Mouse (Mus musculus) mouse embryonic stem cell (cell line): ENCODE data around the gene Zscan10.

Experiments
- in situ Hi-C, 2 experiments: fragments of 300-500 bp; cut with MboI; formaldehyde crosslinking; loops; 1 replicate in 1 of 2; 3 replicates in 1 of 2; pipeline ENCODE4 v1.14.3; 2019 to 2020; ENCODE audit warnings: low sequenced_read_pairs in 2 of 2, low pct_unique_long_range_greater_than_20kb in 1 of 2, mixed read lengths in 1 of 2; ENCODE audit not compliant: unreplicated experiment in 1 of 2

Zscan10 gene

GRCm38 (mm10) chr17:23630195-23631020 lies 29.8 kb downstream of the Zscan10 start:
- in situ Hi-C loops = no loop called here

- in situ Hi-C loops = no loop called here
These were observed 30.6 kb downstream of the Zscan10 start for GRCm38 (mm10) chr17:23631241-23631640.

GRCm38 (mm10) chr17:23644613-23645495 lies 44.2 kb downstream of the Zscan10 start, which contains the start of gene Mmp25:
Mmp25 (minus strand) TSS chr17:23645277.
- in situ Hi-C loops = no loop called here

- in situ Hi-C loops = no loop called here
These were observed 45.2 kb downstream of the Zscan10 start for GRCm38 (mm10) chr17:23645894-23646293.

GRCm38 (mm10) chr17:23651363-23651762 lies 50.7 kb downstream of the Zscan10 start:
- in situ Hi-C loops = no loop called here

- in situ Hi-C loops = no loop called here
These were observed 52.7 kb downstream of the Zscan10 start for GRCm38 (mm10) chr17:23653324-23653723.

GRCm38 (mm10) chr17:23654001-23654400 lies 53.3 kb downstream of the Zscan10 start:
- in situ Hi-C loops = no loop called here

- in situ Hi-C loops = no loop called here
These were observed 53.8 kb downstream of the Zscan10 start for GRCm38 (mm10) chr17:23654410-23654809.

- in situ Hi-C loops = no loop called here
These were observed 57.8 kb downstream of the Zscan10 start for GRCm38 (mm10) chr17:23658450-23658849.

GRCm38 (mm10) chr17:23660117-23660875 lies 59.6 kb downstream of the Zscan10 start, which contains the start of gene Bicdl2:
Bicdl2 (plus strand) TSS chr17:23660506.
- in situ Hi-C loops = loop anchor here in 1 of 2 experiments (5.0 kb wide), 1 partner anchor 47 kb away; no protein-coding TSS in a partner anchor
